Mouse (Mus musculus): ENCODE results near the gene Faiml.

Faiml gene

GRCm38 (mm10) chr9:99237139-99237538 lies at the start of gene Faiml:
Gene Faiml, minus strand, starts transcription at chr9:99237239.
- no peak for DNase-seq (ENCODE audit: low spot score)

GRCm38 (mm10) chr9:99258891-99259290 lies 21.9 kb upstream of the Faiml start:
- DNase-seq (ENCODE audit: low spot score), result no peak

GRCm38 (mm10) chr9:99256821-99257220 lies 19.8 kb upstream of the Faiml start:
- DNase-seq (ENCODE audit: low spot score), result no peak

- no peak for DNase-seq (ENCODE audit: low spot score)
Observed at GRCm38 (mm10) chr9:99256206-99256605, 19.2 kb upstream of the Faiml start.

GRCm38 (mm10) chr9:99253861-99254260 lies 16.8 kb upstream of the Faiml start:
- no peak for DNase-seq (ENCODE audit: low spot score)

GRCm38 (mm10) chr9:99248906-99249305 lies 11.9 kb upstream of the Faiml start:
- DNase-seq (ENCODE audit: low spot score), result no peak

- DNase-seq (ENCODE audit: low spot score), result no peak
Observed at GRCm38 (mm10) chr9:99248304-99248703, 11.3 kb upstream of the Faiml start.

- DNase-seq (ENCODE audit: low spot score), result no peak
Observed at GRCm38 (mm10) chr9:99243895-99244293, 6.9 kb upstream of the Faiml start.

GRCm38 (mm10) chr9:99243190-99243894 lies 6.3 kb upstream of the Faiml start, which contains the start of gene Cep70:
Gene Cep70, plus strand, starts transcription at chr9:99243367.
- DNase-seq (ENCODE audit: low spot score), result peak; percentile 93

GRCm38 (mm10) chr9:99242533-99243189 lies 5.6 kb upstream of the Faiml start:
- DNase-seq (ENCODE audit: low spot score), result no peak

GRCm38 (mm10) chr9:99242035-99242434 lies 5.0 kb upstream of the Faiml start:
- DNase-seq (ENCODE audit: low spot score), result peak; percentile 40

GRCm38 (mm10) chr9:99240571-99240970 lies 3.5 kb upstream of the Faiml start:
- no peak for DNase-seq (ENCODE audit: low spot score)

GRCm38 (mm10) chr9:99239256-99239655 lies 2.2 kb upstream of the Faiml start:
- no peak for DNase-seq (ENCODE audit: low spot score)

- no peak for DNase-seq (ENCODE audit: low spot score)
Observed at GRCm38 (mm10) chr9:99238276-99238675, 1.2 kb upstream of the Faiml start.

GRCm38 (mm10) chr9:99229450-99229849 lies 7.6 kb downstream of the Faiml start:
- DNase-seq (ENCODE audit: low spot score), result no peak

GRCm38 (mm10) chr9:99224583-99224982 lies 12.5 kb downstream of the Faiml start:
- no peak for DNase-seq (ENCODE audit: low spot score)

GRCm38 (mm10) chr9:99221636-99222035 lies 15.4 kb downstream of the Faiml start:
- DNase-seq (ENCODE audit: low spot score), result no peak

GRCm38 (mm10) chr9:99217999-99218719 lies 18.9 kb downstream of the Faiml start:
- peak; percentile 56 for DNase-seq (ENCODE audit: low spot score)

- DNase-seq (ENCODE audit: low spot score), result no peak
Observed at GRCm38 (mm10) chr9:99216182-99216581, 20.9 kb downstream of the Faiml start.

GRCm38 (mm10) chr9:99212643-99213042 lies 24.4 kb downstream of the Faiml start:
- no peak for DNase-seq (ENCODE audit: low spot score)

GRCm38 (mm10) chr9:99183043-99183670 lies 53.9 kb downstream of the Faiml start:
- DNase-seq (ENCODE audit: low spot score), result no peak

- DNase-seq (ENCODE audit: low spot score), result no peak
Observed at GRCm38 (mm10) chr9:99182121-99182520, 54.9 kb downstream of the Faiml start.
